Mouse (Mus musculus): ENCODE measurements around the gene Tshr. TPM values are rescaled to one million over a fixed set of nuclear protein-coding genes. Genes with fewer than 3 reads are reported as not detected.

The Tshr gene
- total RNA-seq (2023) = not detected

DNA sequence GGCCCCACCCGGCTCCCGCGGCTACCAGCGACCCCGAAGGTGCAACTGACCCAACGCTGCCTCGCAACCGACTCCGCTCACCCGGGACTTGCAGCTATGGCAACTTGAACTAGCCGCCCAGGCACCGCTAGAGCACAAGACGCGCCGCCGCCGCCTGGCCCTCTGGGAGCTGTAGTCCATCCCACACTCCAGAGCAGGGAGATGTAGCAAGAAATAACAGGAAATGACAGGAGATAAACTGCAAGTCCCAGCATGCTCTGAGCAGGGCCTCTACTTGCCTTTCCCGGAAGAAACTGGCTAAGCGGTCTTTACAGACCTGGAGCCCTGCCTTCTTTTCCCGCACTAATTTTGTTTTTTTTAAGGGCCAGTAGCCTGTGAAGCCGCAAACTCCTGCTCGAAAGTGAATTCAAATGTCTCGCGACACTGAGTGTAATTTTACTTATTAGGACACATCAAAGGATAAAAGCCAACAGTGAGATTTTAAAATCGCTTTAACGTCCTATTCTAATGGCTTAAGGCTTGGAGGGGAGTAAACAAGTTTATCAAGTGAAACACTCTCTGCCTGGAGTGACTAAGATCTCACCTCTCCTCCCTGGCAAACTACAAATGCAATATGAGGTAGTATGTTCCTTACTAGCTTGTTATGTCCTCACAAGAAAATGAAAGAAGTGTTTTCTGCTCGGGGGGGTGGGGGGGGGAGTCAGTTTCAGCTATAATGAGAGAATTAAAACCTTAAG, at the start of gene Tshr, which contains the start of gene Cep128:
Gene Tshr, plus strand, starts transcription at position 283 of the 737 bp plus-strand sequence.
Gene Cep128, minus strand, starts transcription at position 129 of the 737 bp plus-strand sequence.

DNA sequence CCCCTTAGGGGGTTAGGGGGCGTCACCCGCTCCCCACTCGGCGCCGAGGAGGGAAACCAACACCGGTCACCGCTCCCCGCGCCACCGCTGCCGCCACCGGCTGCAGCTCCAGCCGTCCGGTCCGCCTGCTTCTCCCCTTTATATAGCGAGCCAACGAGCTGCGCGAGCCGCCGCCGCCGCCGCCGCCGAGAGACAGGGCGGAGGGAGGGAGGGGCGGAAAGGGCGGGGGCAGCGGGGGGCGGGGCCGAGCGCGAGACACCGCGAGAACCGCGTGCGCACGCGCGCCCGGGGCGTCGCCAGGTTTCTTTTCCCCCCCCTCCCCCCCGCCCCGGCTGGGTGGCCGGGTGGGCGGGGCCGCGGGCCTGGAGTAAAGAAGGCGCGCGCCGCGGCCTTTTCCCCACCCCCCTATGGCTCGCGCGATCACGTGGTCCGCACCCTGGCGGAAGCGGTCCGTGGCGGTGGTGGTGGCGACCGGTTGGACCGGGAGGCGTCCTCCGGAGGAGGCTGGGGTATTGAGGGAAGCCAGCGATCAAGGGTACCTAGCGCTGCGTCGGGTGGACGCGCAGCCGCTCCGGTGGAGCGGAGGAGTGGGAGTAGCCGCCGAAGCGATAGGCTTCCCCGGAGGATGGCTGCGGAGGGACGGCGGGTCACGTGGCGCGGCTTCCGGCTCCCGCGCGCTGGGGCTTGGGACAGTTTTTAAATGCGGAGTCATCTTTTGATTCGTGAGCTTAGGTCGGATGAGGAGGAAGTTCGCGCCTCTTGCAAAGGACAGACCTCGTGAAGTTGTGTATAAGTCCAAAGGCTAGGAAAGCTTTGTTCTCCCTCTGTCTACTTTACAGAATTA, 205.7 kb downstream of the Tshr start, which contains the start of gene Gtf2a1:
Gene Gtf2a1, minus strand, starts transcription at position 641 of the 844 bp plus-strand sequence.

Other genes with a start within 250 kb of the Tshr start
- 7.9 TPM for gene Cep128, start 154 bp upstream of the Tshr start, total RNA-seq (2023)
- 36.6 TPM for gene Gtf2a1, start 205.9 kb downstream of the Tshr start, total RNA-seq (2023)